Mouse (Mus musculus) CH12.LX (cell line): ENCODE measurements around the gene Rab8b. TPM values are rescaled to one million over a fixed set of nuclear protein-coding genes. Genes with fewer than 3 reads are reported as not detected.

Experiments
- DNase-seq: peaks from one replicate; pipeline ENCODE4 v3.0.0-alpha.2; 2013; ENCODE audit errors: extremely low read depth
- H3K27ac ChIP-seq: 2 replicates; pipeline ENCODE4 v1.5.1; 2012; ENCODE audit warnings: low read depth, mild to moderate bottlenecking, control low read depth, moderate library complexity; ENCODE audit not compliant: insufficient read depth
- H3K27me3 ChIP-seq: replicated peaks from 2 replicates; pipeline ENCODE3; 2012; ENCODE audit warnings: inconsistent platforms
- H3K36me3 ChIP-seq, 2 experiments: replicated peaks in 1 of 2; 2 replicates each; pipeline versions ENCODE3 to v1.6.1; 2012; ENCODE audit warnings: inconsistent platforms in 1 of 2, low read length in 1 of 2, mild to moderate bottlenecking in 1 of 2, mixed read lengths in 1 of 2, moderate library complexity in 1 of 2; ENCODE audit not compliant: control insufficient read depth in 1 of 2, insufficient read depth in 1 of 2
- H3K4me1 ChIP-seq, 2 experiments: 2 replicates each; pipeline ENCODE4 v1.6.1; 2012; ENCODE audit warnings: inconsistent platforms in 1 of 2, moderate library complexity in 1 of 2; ENCODE audit not compliant: insufficient read depth in 2 of 2, control insufficient read depth in 1 of 2
- H3K4me2 ChIP-seq: 2 replicates; pipeline ENCODE4 v1.6.1; 2012; ENCODE audit warnings: low read depth, mild to moderate bottlenecking, control low read depth; ENCODE audit not compliant: poor library complexity, insufficient read depth, severe bottlenecking
- H3K4me3 ChIP-seq, 3 experiments: fragments of 150-350 bp in 1 of 3; sonication (generic) in 1 of 3; replicated peaks in 1 of 3; 2 replicates each; pipeline versions ENCODE3 to v1.5.1; 2011 to 2012; ENCODE audit warnings: low read depth in 2 of 3, low read length in 2 of 3, mild to moderate bottlenecking in 2 of 3, moderate library complexity in 2 of 3, control low read depth in 1 of 3, improper control_type of control experiment in 1 of 3, inconsistent platforms in 1 of 3, mixed read lengths in 1 of 3; ENCODE audit not compliant: poor library complexity in 1 of 3
- H3K79me2 ChIP-seq: replicated peaks from 2 replicates; pipeline ENCODE4 v1.6.1; 2012; ENCODE audit warnings: mild to moderate bottlenecking, moderate library complexity; ENCODE audit not compliant: control insufficient read depth, poor library complexity, insufficient read depth, severe bottlenecking; ENCODE audit errors: extremely low read depth
- H3K9ac ChIP-seq: 2 replicates; pipeline ENCODE4 v1.6.1; 2012; ENCODE audit warnings: low read depth, mild to moderate bottlenecking, control low read depth, moderate library complexity; ENCODE audit not compliant: insufficient read depth
- H3K9me3 ChIP-seq: replicated peaks from 2 replicates; pipeline ENCODE3; 2012; ENCODE audit warnings: low read length, inconsistent platforms, mixed read lengths
- CTCF ChIP-seq, 2 experiments: IDR thresholded peaks in 1 of 2; conservative IDR thresholded peaks in 1 of 2; 2 replicates each; pipeline ENCODE4 v1.5.1; 2011 to 2012; ENCODE audit warnings: low read depth in 2 of 2, low read length in 2 of 2, improper control_type of control experiment in 1 of 2, inconsistent platforms in 1 of 2, mild to moderate bottlenecking in 1 of 2, moderate library complexity in 1 of 2
- ELF1 ChIP-seq: IDR thresholded peaks from 2 replicates; pipeline ENCODE4 v1.6.1; 2014; ENCODE audit warnings: low read depth, mild to moderate bottlenecking, inconsistent platforms, low read length, improper control_type of control experiment
- HCFC1 ChIP-seq: IDR thresholded peaks from 2 replicates; pipeline ENCODE4 v1.6.1; 2012; ENCODE audit warnings: low read depth, mild to moderate bottlenecking, inconsistent platforms, low read length, improper control_type of control experiment
- JUN ChIP-seq: IDR thresholded peaks from 2 replicates; pipeline ENCODE4 v1.6.1; 2011; ENCODE audit warnings: low read depth, mild to moderate bottlenecking, low read length, improper control_type of control experiment, moderate library complexity; ENCODE audit not compliant: insufficient read depth
- JUND ChIP-seq: conservative IDR thresholded peaks from 2 replicates; pipeline ENCODE4 v1.6.1; 2011; ENCODE audit warnings: low read depth, low read length, improper control_type of control experiment
- KAT2A ChIP-seq: IDR thresholded peaks from 2 replicates; pipeline ENCODE4 v1.6.1; 2012; ENCODE audit warnings: low read length, improper control_type of control experiment, inconsistent platforms; ENCODE audit not compliant: insufficient replicate concordance
- MAFK ChIP-seq: IDR thresholded peaks from 2 replicates; pipeline ENCODE4 v1.6.1; 2011; ENCODE audit warnings: low read length, improper control_type of control experiment; ENCODE audit not compliant: insufficient replicate concordance
- MAZ ChIP-seq: IDR thresholded peaks from 2 replicates; pipeline ENCODE4 v1.6.1; 2012; ENCODE audit warnings: low read depth, mild to moderate bottlenecking, inconsistent platforms, low read length, improper control_type of control experiment, moderate library complexity
- MEF2A ChIP-seq: IDR thresholded peaks from 2 replicates; pipeline ENCODE4 v1.6.1; 2014; ENCODE audit warnings: low read depth, mild to moderate bottlenecking, inconsistent platforms, low read length, improper control_type of control experiment, borderline replicate concordance
- MYC ChIP-seq: IDR thresholded peaks from 2 replicates; pipeline ENCODE4 v1.6.1; 2011; ENCODE audit warnings: low read depth, mild to moderate bottlenecking, improper control_type of control experiment, low read length
- NELFE ChIP-seq: IDR thresholded peaks from 2 replicates; pipeline ENCODE4 v1.6.1; 2011; ENCODE audit warnings: low read depth, low read length, improper control_type of control experiment
- PAX5 ChIP-seq: IDR thresholded peaks from 2 replicates; pipeline ENCODE4 v1.6.1; 2012; ENCODE audit warnings: low read length, inconsistent platforms, mixed read lengths
- POLR2AphosphoS2 ChIP-seq: IDR thresholded peaks from 2 replicates; pipeline ENCODE4 v1.6.1; 2011; ENCODE audit warnings: low read depth, low read length, improper control_type of control experiment
- RAD21 ChIP-seq: IDR thresholded peaks from 2 replicates; pipeline ENCODE4 v1.6.1; 2011; ENCODE audit warnings: low read depth, mild to moderate bottlenecking, low read length, improper control_type of control experiment, moderate library complexity
- TBP ChIP-seq: conservative IDR thresholded peaks from 2 replicates; pipeline ENCODE4 v1.6.1; 2011; ENCODE audit warnings: low read depth, low read length, improper control_type of control experiment
- UBTF ChIP-seq: IDR thresholded peaks from 2 replicates; pipeline ENCODE4 v1.6.1; 2012; ENCODE audit warnings: low read depth, mild to moderate bottlenecking, inconsistent platforms, low read length, improper control_type of control experiment, moderate library complexity
- USF1 ChIP-seq: IDR thresholded peaks from 2 replicates; pipeline ENCODE4 v1.6.1; 2014; ENCODE audit warnings: low read depth, mild to moderate bottlenecking, inconsistent platforms, low read length, improper control_type of control experiment
- ZMIZ1 ChIP-seq: IDR thresholded peaks from 2 replicates; pipeline ENCODE4 v1.6.1; 2012; ENCODE audit warnings: low read depth, mild to moderate bottlenecking, inconsistent platforms, low read length, improper control_type of control experiment
- ZNF384 ChIP-seq: IDR thresholded peaks from 2 replicates; pipeline ENCODE4 v1.6.1; 2012; ENCODE audit warnings: low read depth, low read length, improper control_type of control experiment, inconsistent platforms
- dilution Hi-C: fragments of 300-500 bp; cut with MboI; formaldehyde crosslinking; loops from 2 replicates; pipeline ENCODE4 v1.14.3; 2020; ENCODE audit warnings: low sequenced_read_pairs; ENCODE audit not compliant: extremely low pct_unique_long_range_greater_than_20kb, extremely low pct_ligation_motif_present
- in situ Hi-C: fragments of 300-500 bp; cut with MboI; formaldehyde crosslinking; loops from 3 replicates; pipeline ENCODE4 v1.14.3; 2019; ENCODE audit warnings: low sequenced_read_pairs, low pct_ligation_motif_present, low pct_unique_long_range_greater_than_20kb, mixed read lengths
- polyA plus RNA-seq: library from polyadenylated mRNA; unstranded; fragments of >175 nt; gene quantifications from 2 replicates; pipeline ENCODE4 v1.2.1, GENCODE M21; 2012; ENCODE audit warnings: low read depth; ENCODE audit not compliant: insufficient read length
- total RNA-seq, 2 experiments: library from RNA; depleted of rRNA; stranded (reverse); fragments of 300-350 nt in 1 of 2; fragments of >200 nt in 1 of 2; gene quantifications; 2 replicates each; pipeline ENCODE4 v1.2.3; 2012 to 2014

Rab8b gene
- total and polyA plus RNA-seq, 3 experiments: 12.2 to 28.0 (median 26.1) TPM

DNA sequence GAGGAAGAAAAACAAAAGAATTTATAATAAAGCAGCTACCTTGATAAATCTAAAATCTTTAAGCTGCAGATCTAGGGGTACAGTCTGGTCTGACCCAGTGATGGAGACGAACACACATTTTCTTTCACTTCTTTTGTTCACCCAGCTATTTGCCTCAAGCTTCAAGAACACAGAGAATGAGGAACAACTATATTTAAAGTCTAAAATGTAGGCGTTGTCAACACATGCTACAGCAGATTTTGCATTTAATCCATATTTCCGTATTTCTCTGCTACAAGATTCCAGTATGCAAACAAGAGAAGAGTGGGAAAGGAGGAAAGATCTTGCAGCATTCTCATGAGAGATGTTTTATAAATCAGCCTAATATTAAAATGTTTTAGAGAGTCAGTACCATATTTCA, 40.6 kb downstream of the Rab8b start:
- Histone ChIP-seq H3K36me3 (peaks cover 6 to 44% of the 10 kb centered on the region in 2 experiments), H3K27me3 (no peaks in the 10 kb centered on the region), H3K9me3 (peaks cover 2% of the 10 kb centered on the region), H3K4me1 (peaks cover 4 to 19% of the 10 kb centered on the region in 2 experiments; a peak in 2 of 4 replicates), H3K9ac (no peak overlapping the region), H3K27ac (no peak overlapping the region), H3K79me2 (peaks cover 2% of the 10 kb centered on the region; the same call in 1 of the 2 replicates), H3K4me3 (no peak overlapping the region), H3K4me2 (no peak overlapping the region)
- TF ChIP-seq POLR2AphosphoS2: no peak
- no peak for TF ChIP-seq HCFC1
- no peak for TF ChIP-seq MYC
- no peak for TF ChIP-seq PAX5
- no peak for TF ChIP-seq JUN
- no peak for TF ChIP-seq TBP
- no peak for TF ChIP-seq JUND
- no peak for TF ChIP-seq KAT2A
- no peak for TF ChIP-seq UBTF
- TF ChIP-seq USF1: no peak
- no peak for TF ChIP-seq ZMIZ1
- no peak for TF ChIP-seq MAZ
- no peak for TF ChIP-seq MAFK
- no peak for TF ChIP-seq ZNF384
- TF ChIP-seq RAD21: no peak
- no peak for TF ChIP-seq NELFE
- TF ChIP-seq ELF1: no peak
- DNase-seq: no peak
- in situ Hi-C loops: no loop called here
- dilution Hi-C loops: no loop called here

DNA sequence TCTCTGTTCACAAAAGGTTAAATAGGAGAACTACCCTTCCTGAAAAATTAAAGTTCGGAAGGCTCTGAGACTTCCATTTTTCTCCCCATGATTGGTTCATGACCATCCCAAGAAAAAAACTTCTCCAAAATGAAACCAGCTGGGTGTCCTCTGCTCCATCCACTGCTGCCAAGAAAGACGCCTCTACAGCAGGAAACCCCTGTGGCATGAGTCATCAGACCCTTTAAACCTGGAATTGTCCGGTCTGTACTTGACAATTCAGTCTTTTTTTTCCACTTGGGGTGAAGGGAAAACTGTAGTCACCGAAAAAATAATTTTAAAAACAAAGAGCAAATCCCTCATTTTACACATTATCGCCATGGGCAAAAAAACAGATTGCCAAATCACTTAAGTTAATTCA, 42.9 kb downstream of the Rab8b start:
- Histone ChIP-seq H3K9me3 (peaks cover 2% of the 10 kb centered on the region), H3K79me2 (no peaks in the 10 kb centered on the region), H3K4me3 (no peak overlapping the region), H3K27ac (no peak overlapping the region), H3K27me3 (no peaks in the 10 kb centered on the region), H3K4me1 (peaks cover 4 to 9% of the 10 kb centered on the region in 2 experiments; a peak in 2 of 4 replicates), H3K9ac (no peak overlapping the region), H3K36me3 (peaks cover 6 to 45% of the 10 kb centered on the region in 2 experiments), H3K4me2 (no peak overlapping the region)
- no peak for TF ChIP-seq CTCF (conservative IDR thresholded peaks at IDR 0.05 in 1 of 2, IDR thresholded peaks at IDR 0.05 in 1 of 2; ENCODE audit: low read depth in 2 of 2, low read length in 2 of 2)
- TF ChIP-seq USF1: no peak
- no peak for TF ChIP-seq KAT2A
- no peak for TF ChIP-seq NELFE
- no peak for TF ChIP-seq MEF2A
- no peak for TF ChIP-seq ZNF384
- dilution Hi-C loops (no loop called here), in situ Hi-C loops (no loop called here)
- DNase-seq: no peak
